Mouse (Mus musculus): Measurements from ENCODE around the gene Clic6. TPM values are rescaled to one million over a fixed set of nuclear protein-coding genes. Genes with fewer than 3 reads are reported as not detected.

Gene Clic6
- total and polyA plus RNA-seq, 3 experiments: 0.24 to 1.2 TPM; not detected in 1

GRCm38 (mm10) chr16:92566146-92566545, 80.6 kb downstream of the Clic6 start:
- in situ Hi-C loops (cut with MboI; ENCODE audit: low pct_ligation_motif_present, low pct_unique_long_range_greater_than_20kb, low sequenced_read_pairs): loop anchor here (5.0 to 25.0 kb wide), 3 partner anchors 131 to 571 kb away; no protein-coding TSS in a partner anchor
- no peak overlapping the region for H3K4me3 ChIP-seq (replicated peaks in 1 of 3; ENCODE audit: low read depth in 2 of 3, low read length in 2 of 3, poor library complexity in 1 of 3)
- H3K4me1 ChIP-seq (ENCODE audit: control insufficient read depth in 1 of 2, insufficient read depth in 2 of 2): peaks cover 0 to 7% of the 10 kb centered on the region in 2 experiments; a peak in 2 of 4 replicates
- no peaks in the 10 kb centered on the region for H3K27me3 ChIP-seq (replicated peaks)
- no peak for DNase-seq (ENCODE audit: extremely low read depth)
- no peak overlapping the region for H3K9ac ChIP-seq (ENCODE audit: insufficient read depth, low read depth)
- no peak overlapping the region for H3K4me2 ChIP-seq (ENCODE audit: insufficient read depth, low read depth, poor library complexity, severe bottlenecking)
- dilution Hi-C loops (cut with MboI; ENCODE audit: extremely low pct_ligation_motif_present, extremely low pct_unique_long_range_greater_than_20kb, low sequenced_read_pairs): no loop called here
- no peaks in the 10 kb centered on the region for H3K36me3 ChIP-seq (replicated peaks in 1 of 2; ENCODE audit: control insufficient read depth in 1 of 2, insufficient read depth in 1 of 2, low read length in 1 of 2)
- no peaks in the 10 kb centered on the region for H3K9me3 ChIP-seq (replicated peaks; ENCODE audit: low read length)
- TF ChIP-seq KAT2A (IDR thresholded peaks at IDR 0.05; ENCODE audit: insufficient replicate concordance, low read length) (no peak), RCOR1 (conservative IDR thresholded peaks at IDR 0.05; ENCODE audit: low read depth, low read length) (no peak), ZKSCAN1 (IDR thresholded peaks at IDR 0.05; ENCODE audit: borderline replicate concordance, low read depth, low read length) (no peak), JUN (IDR thresholded peaks at IDR 0.05; ENCODE audit: insufficient read depth, low read depth, low read length) (no peak)
- no peak overlapping the region for H3K27ac ChIP-seq (ENCODE audit: insufficient read depth, low read depth)
- no peaks in the 10 kb centered on the region for H3K79me2 ChIP-seq (replicated peaks; ENCODE audit: control insufficient read depth, extremely low read depth, insufficient read depth, poor library complexity, severe bottlenecking)

DNA sequence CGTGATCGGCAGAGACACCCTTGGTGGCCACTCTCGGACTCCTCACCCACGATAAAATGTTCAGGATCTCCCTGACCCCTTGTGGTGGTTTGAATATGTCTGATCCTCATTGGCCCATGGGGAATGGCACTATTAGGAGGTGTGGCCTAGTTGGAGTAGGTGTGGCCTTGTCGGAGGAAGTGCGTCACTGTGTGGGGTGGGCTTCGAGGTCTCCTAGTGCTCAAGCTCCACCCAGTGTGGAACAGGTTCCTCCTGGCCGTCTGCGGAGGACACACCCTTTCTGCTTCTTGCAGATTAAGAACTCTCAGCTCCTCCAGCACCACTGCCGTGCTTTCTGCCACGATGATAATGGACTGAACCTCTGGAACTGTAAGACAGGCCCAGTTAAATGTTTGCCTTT, 85.7 kb downstream of the Clic6 start:
- dilution Hi-C loops (cut with MboI; ENCODE audit: extremely low pct_ligation_motif_present, extremely low pct_unique_long_range_greater_than_20kb, low sequenced_read_pairs): no loop called here
- DNase-seq (ENCODE audit: extremely low read depth): peak; percentile 9

DNA sequence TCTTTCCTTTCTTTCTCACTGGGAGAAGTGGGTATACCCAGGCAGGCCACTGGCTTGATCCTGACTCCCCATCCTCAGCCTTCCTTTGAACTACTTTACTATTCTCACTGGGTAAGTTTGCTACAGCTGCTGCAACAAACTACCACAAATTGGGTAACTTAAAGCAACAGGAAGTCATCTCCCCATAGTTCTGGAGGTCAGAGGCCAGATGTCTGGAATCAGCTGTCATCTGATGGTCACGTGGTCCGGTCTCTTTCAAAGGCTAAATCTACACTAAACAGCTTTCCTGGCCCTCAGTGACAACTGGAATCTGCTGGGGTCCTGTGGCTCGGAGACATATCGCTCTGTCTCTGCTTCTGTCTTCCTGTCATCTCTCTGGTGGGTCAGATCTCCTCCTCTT, 87.7 kb downstream of the Clic6 start:
- TF ChIP-seq ZC3H11A (IDR thresholded peaks at IDR 0.05; ENCODE audit: low read depth, low read length): no peak
- TF ChIP-seq MAFK (IDR thresholded peaks at IDR 0.05; ENCODE audit: insufficient replicate concordance, low read length): no peak
- no peak for TF ChIP-seq JUN (IDR thresholded peaks at IDR 0.05; ENCODE audit: insufficient read depth, low read depth, low read length)
- TF ChIP-seq CHD1 (IDR thresholded peaks at IDR 0.05; ENCODE audit: low read depth, low read length): no peak
- TF ChIP-seq HCFC1 (IDR thresholded peaks at IDR 0.05; ENCODE audit: low read depth, low read length): no peak
- TF ChIP-seq ZKSCAN1 (IDR thresholded peaks at IDR 0.05; ENCODE audit: borderline replicate concordance, low read depth, low read length): no peak
- TF ChIP-seq MAX (IDR thresholded peaks at IDR 0.05; ENCODE audit: low read length): no peak
- TF ChIP-seq MYC (IDR thresholded peaks at IDR 0.05; ENCODE audit: low read depth, low read length): no peak
- TF ChIP-seq UBTF (IDR thresholded peaks at IDR 0.05; ENCODE audit: low read depth, low read length): no peak
- no peak for TF ChIP-seq NRF1 (IDR thresholded peaks at IDR 0.05; ENCODE audit: low read depth, low read length)
- no peak for TF ChIP-seq MXI1 (IDR thresholded peaks at IDR 0.05; ENCODE audit: low read depth, low read length)
- no peak for TF ChIP-seq ETS1 (conservative IDR thresholded peaks at IDR 0.05; ENCODE audit: low read depth, low read length)
- TF ChIP-seq JUND (conservative IDR thresholded peaks at IDR 0.05; ENCODE audit: low read depth, low read length): no peak
- TF ChIP-seq TCF12 (IDR thresholded peaks at IDR 0.05; ENCODE audit: low read depth, low read length): no peak
- TF ChIP-seq SMC3 (IDR thresholded peaks at IDR 0.05; ENCODE audit: low read depth, low read length): no peak
- TF ChIP-seq IRF4 (IDR thresholded peaks at IDR 0.05; ENCODE audit: low read depth, low read length): no peak
- no peak for TF ChIP-seq CHD2 (IDR thresholded peaks at IDR 0.05; ENCODE audit: low read length)
- no peak for TF ChIP-seq KAT2A (IDR thresholded peaks at IDR 0.05; ENCODE audit: insufficient replicate concordance, low read length)

More for the DNA sequence above, 85.7 kb downstream of the Clic6 start:
- H3K9ac ChIP-seq (ENCODE audit: insufficient read depth, low read depth): no peak overlapping the region
- H3K36me3 ChIP-seq (replicated peaks in 1 of 2; ENCODE audit: control insufficient read depth in 1 of 2, insufficient read depth in 1 of 2, low read length in 1 of 2): no peaks in the 10 kb centered on the region
- no peaks in the 10 kb centered on the region for H3K79me2 ChIP-seq (replicated peaks; ENCODE audit: control insufficient read depth, extremely low read depth, insufficient read depth, poor library complexity, severe bottlenecking)
- in situ Hi-C loops (cut with MboI; ENCODE audit: low pct_ligation_motif_present, low pct_unique_long_range_greater_than_20kb, low sequenced_read_pairs): loop anchor here (25.0 kb wide), 2 partner anchors 416 to 566 kb away; no protein-coding TSS in a partner anchor
- no peaks in the 10 kb centered on the region for H3K9me3 ChIP-seq (replicated peaks; ENCODE audit: low read length)
- no peak overlapping the region for H3K4me2 ChIP-seq (ENCODE audit: insufficient read depth, low read depth, poor library complexity, severe bottlenecking)
- peaks cover 8 to 9% of the 10 kb centered on the region in 2 experiments for H3K4me1 ChIP-seq (ENCODE audit: control insufficient read depth in 1 of 2, insufficient read depth in 2 of 2)
- no peak for TF ChIP-seq ETS1 (conservative IDR thresholded peaks at IDR 0.05; ENCODE audit: low read depth, low read length)
- TF ChIP-seq E2F4 (IDR thresholded peaks at IDR 0.05; ENCODE audit: insufficient replicate concordance, low read depth, low read length): no peak
- no peak for TF ChIP-seq NRF1 (IDR thresholded peaks at IDR 0.05; ENCODE audit: low read depth, low read length)
- TF ChIP-seq SMC3 (IDR thresholded peaks at IDR 0.05; ENCODE audit: low read depth, low read length): 0 out of 2 replicates have a peak, but pooled peaks have one; percentile 14
- 0 out of 2 replicates have a peak, but pooled peaks have one; percentile 21 for TF ChIP-seq RAD21 (IDR thresholded peaks at IDR 0.05; ENCODE audit: low read depth, low read length)
- no peaks in the 10 kb centered on the region for H3K27me3 ChIP-seq (replicated peaks)
- no peak overlapping the region for H3K27ac ChIP-seq (ENCODE audit: insufficient read depth, low read depth)
- H3K4me3 ChIP-seq (replicated peaks in 1 of 3; ENCODE audit: low read depth in 2 of 3, low read length in 2 of 3, poor library complexity in 1 of 3): no peak overlapping the region

More for the DNA sequence above, 87.7 kb downstream of the Clic6 start:
- no peaks in the 10 kb centered on the region for H3K27me3 ChIP-seq (replicated peaks)
- no peak overlapping the region for H3K27ac ChIP-seq (ENCODE audit: insufficient read depth, low read depth)
- no peaks in the 10 kb centered on the region for H3K36me3 ChIP-seq (replicated peaks in 1 of 2; ENCODE audit: control insufficient read depth in 1 of 2, insufficient read depth in 1 of 2, low read length in 1 of 2)
- H3K79me2 ChIP-seq (replicated peaks; ENCODE audit: control insufficient read depth, extremely low read depth, insufficient read depth, poor library complexity, severe bottlenecking): no peaks in the 10 kb centered on the region
- dilution Hi-C loops (cut with MboI; ENCODE audit: extremely low pct_ligation_motif_present, extremely low pct_unique_long_range_greater_than_20kb, low sequenced_read_pairs) (no loop called here), in situ Hi-C loops (cut with MboI; ENCODE audit: low pct_ligation_motif_present, low pct_unique_long_range_greater_than_20kb, low sequenced_read_pairs) (loop anchor here (25.0 kb wide), 2 partner anchors 414 to 564 kb away; no protein-coding TSS in a partner anchor)
- H3K9me3 ChIP-seq (replicated peaks; ENCODE audit: low read length): no peaks in the 10 kb centered on the region
- H3K4me1 ChIP-seq (ENCODE audit: control insufficient read depth in 1 of 2, insufficient read depth in 2 of 2): peaks cover 11 to 13% of the 10 kb centered on the region in 2 experiments
- no peak for DNase-seq (ENCODE audit: extremely low read depth)
- H3K4me3 ChIP-seq (replicated peaks in 1 of 3; ENCODE audit: low read depth in 2 of 3, low read length in 2 of 3, poor library complexity in 1 of 3): no peak overlapping the region
- H3K9ac ChIP-seq (ENCODE audit: insufficient read depth, low read depth): no peak overlapping the region
- H3K4me2 ChIP-seq (ENCODE audit: insufficient read depth, low read depth, poor library complexity, severe bottlenecking): no peak overlapping the region
